Mouse (Mus musculus) limb, embryonic 13.5 days (tissue): ENCODE data around the gene Filip1l. TPM values are rescaled to one million over a fixed set of nuclear protein-coding genes. Genes with fewer than 3 reads are reported as not detected.
"Not testable (repeated sequence)": the region's sequence is repeated elsewhere in the genome, so short reads cannot be mapped to it uniquely, and the experiment has no call there.

Source experiments
- ATAC-seq: fragments of 200-750 bp; cut with Nextera tagmentation; 2 replicates; pipeline ENCODE4 v1.8.0; 2017; ENCODE audit warnings: low read depth, moderate number of reproducible peaks, moderate TSS enrichment; ENCODE audit not compliant: low FRiP score
- H3K27ac ChIP-seq: fragments of 300-500 bp; sonication (generic); 2 replicates; pipeline ENCODE4 v1.5.1; 2015; ENCODE audit warnings: inconsistent platforms, mild to moderate bottlenecking, moderate library complexity
- H3K27me3 ChIP-seq: fragments of 300-500 bp; sonication (generic); 2 replicates; pipeline ENCODE4 v1.6.1; 2015; ENCODE audit warnings: mild to moderate bottlenecking, inconsistent platforms
- H3K36me3 ChIP-seq: fragments of 300-500 bp; sonication (generic); 2 replicates; pipeline ENCODE4 v1.6.1; 2015; ENCODE audit warnings: inconsistent platforms, mild to moderate bottlenecking, moderate library complexity
- H3K4me1 ChIP-seq: fragments of 300-500 bp; sonication (generic); 2 replicates; pipeline ENCODE4 v1.6.1; 2015; ENCODE audit warnings: inconsistent platforms
- H3K4me2 ChIP-seq: fragments of 300-500 bp; sonication (generic); replicated peaks from 2 replicates; pipeline ENCODE4 v1.6.1; 2015; ENCODE audit warnings: inconsistent platforms, mild to moderate bottlenecking, moderate library complexity
- H3K4me3 ChIP-seq: fragments of 300-500 bp; sonication (generic); 2 replicates; pipeline ENCODE4 v1.5.1; 2015; ENCODE audit warnings: moderate library complexity, mild to moderate bottlenecking, inconsistent platforms
- H3K9ac ChIP-seq: fragments of 300-500 bp; sonication (generic); 2 replicates; pipeline ENCODE4 v1.6.1; 2015; ENCODE audit warnings: mild to moderate bottlenecking, inconsistent platforms
- H3K9me3 ChIP-seq: fragments of 300-500 bp; sonication (generic); 2 replicates; pipeline ENCODE4 v1.6.1; 2016; ENCODE audit warnings: inconsistent platforms
- WGBS: fragments of 180-500 bp; shearing (Covaris S2); methylation state at CpG from one replicate; pipeline ENCODE4 v1.1.7; 2015; 5-methylcytosine and 5-hydroxymethylcytosine counted together
- polyA plus RNA-seq: library from polyadenylated mRNA; unstranded; fragments of >200 nt; fragmentation: Nextera tagmentation; extraction: Ambion mirVana; gene quantifications from 2 replicates; pipeline ENCODE4 v1.2.1, GENCODE M21; 2015

Filip1l gene
- polyA plus RNA-seq, 1 experiment from 2014 or later, result 37.3 TPM

DNA sequence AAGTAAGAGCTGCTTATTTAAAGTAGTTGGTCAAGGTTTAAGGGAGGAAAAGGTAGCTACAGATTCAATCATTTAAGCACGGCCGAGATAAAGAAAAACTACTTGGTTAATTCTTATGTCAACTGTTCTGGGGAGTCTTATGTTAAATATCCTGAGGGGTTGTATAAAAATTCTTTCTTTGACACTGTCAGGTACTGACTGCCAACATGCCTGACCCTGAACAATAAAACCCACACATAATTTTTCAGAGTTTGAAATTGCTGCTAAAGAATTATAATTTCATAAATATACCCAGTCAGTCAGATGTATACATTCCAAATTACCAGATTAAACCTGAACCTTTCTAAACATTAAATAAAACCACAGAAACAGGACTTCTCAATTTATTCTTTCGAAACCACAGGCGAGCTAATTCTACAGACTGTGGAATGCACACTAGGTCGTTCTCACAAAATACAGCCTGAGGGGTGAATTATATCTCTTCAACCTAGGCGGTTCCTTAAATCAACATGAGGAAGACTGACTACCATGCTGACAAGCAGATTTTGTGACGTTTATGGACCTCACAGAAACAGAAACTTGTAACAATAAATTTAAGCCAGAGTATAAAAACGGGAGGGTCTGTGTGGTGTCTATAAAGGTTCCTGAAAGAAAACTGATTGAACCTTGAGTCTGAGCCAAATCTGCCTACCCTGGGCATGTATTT, 30.5 kb downstream of the Filip1l start:
- Histone ChIP-seq H3K9ac (no peak overlapping the region), H3K4me3 (no peak overlapping the region), H3K9me3 (no peaks in the 10 kb centered on the region; the same call in 1 of the 2 replicates), H3K4me1 (peaks cover 42% of the 10 kb centered on the region), H3K27me3 (no peaks in the 10 kb centered on the region), H3K36me3 (no peaks in the 10 kb centered on the region), H3K4me2 (no peak overlapping the region), H3K27ac (peak overlapping the region; percentile 40; the same call in 1 of the 2 replicates)
- WGBS, result 26% methylated on average over 8 of the region's 8 CpGs
- ATAC-seq, result peak; percentile 46

DNA sequence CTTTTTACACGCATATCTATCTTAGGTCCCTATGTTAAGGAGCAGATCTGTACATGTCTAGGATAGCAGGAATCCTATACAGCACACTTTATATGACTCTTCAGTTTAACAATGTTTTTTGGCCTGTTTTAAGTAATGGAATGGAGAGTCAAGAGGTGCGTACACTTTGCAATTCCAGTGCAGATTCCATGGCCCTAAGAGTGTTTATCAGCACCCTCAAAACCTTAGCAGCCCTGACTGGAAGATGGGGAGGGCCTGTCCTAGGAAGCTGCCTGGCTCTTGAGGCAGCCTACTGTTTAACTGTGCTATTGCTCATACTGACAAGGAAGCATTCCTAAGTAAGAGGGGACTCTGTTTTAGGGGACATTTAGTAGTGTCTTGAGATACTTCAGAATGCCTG, 31.4 kb downstream of the Filip1l start:
- H3K4me3 ChIP-seq, result no peak overlapping the region
- no peaks in the 10 kb centered on the region for H3K36me3 ChIP-seq
- H3K4me2 ChIP-seq, result no peak overlapping the region
- H3K4me1 ChIP-seq, result peaks cover 33% of the 10 kb centered on the region
- ATAC-seq, result no peak
- no peaks in the 10 kb centered on the region; the same call in 1 of the 2 replicates for H3K9me3 ChIP-seq
- 77% methylated on average over 2 of the region's 2 CpGs for WGBS
- peak overlapping the region; percentile 40; the same call in 1 of the 2 replicates for H3K27ac ChIP-seq
- no peak overlapping the region for H3K9ac ChIP-seq
- no peaks in the 10 kb centered on the region for H3K27me3 ChIP-seq

DNA sequence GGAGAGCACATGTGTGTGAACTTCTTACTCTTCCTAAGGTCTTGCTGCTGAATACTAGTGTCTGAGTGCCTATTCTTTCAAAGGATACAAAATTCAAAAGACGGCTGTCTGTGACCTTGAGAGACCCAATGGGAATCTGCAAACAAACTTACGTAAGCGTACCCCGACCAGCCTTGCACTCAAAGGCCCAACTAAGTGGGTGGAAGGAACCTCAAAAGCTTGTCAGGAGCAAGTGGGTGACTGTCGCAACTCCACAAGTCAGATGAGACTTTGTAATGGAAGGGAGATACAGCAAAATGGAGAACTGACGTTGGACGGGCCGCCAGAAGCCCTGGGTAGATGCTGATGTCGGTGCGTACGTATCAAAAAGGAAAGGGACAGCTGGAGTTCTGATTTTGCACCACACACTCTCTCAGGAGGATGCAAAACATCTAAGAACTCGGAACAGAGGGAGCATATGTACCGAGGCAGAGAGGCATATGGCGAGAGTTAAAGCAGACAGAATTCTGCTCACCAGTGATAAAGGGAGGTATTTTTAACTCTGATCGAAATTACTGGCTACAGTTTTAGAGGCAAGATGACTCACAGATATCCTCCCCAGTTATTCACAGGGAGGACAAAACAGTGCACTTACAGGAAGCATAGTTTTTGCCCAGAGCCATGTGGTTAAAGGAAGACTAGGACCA, 36.8 kb downstream of the Filip1l start:
- no peak overlapping the region for H3K4me3 ChIP-seq
- 86% methylated on average over 15 of the region's 15 CpGs for WGBS
- no peaks in the 10 kb centered on the region for H3K36me3 ChIP-seq
- H3K27me3 ChIP-seq, result no peaks in the 10 kb centered on the region
- H3K4me2 ChIP-seq, result no peak overlapping the region
- no peaks in the 10 kb centered on the region for H3K9me3 ChIP-seq
- ATAC-seq, result no peak
- no peak overlapping the region; the same call in 1 of the 2 replicates for H3K27ac ChIP-seq
- peaks cover 19% of the 10 kb centered on the region for H3K4me1 ChIP-seq
- no peak overlapping the region for H3K9ac ChIP-seq

DNA sequence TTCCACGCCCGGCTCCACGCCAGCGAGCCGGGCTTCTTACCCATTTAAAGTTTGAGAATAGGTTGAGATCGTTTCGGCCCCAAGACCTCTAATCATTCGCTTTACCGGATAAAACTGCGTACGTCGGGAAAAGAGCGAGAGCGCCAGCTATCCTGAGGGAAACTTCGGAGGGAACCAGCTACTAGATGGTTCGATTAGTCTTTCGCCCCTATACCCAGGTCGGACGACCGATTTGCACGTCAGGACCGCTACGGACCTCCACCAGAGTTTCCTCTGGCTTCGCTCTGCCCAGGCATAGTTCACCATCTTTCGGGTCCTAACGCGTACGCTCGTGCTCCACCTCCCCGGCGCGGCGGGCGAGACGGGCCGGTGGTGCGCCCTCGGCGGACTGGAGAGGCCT, 38.3 kb downstream of the Filip1l start:
- H3K9ac ChIP-seq, H3K27ac ChIP-seq, H3K36me3 ChIP-seq, H3K4me2 ChIP-seq, H3K4me3 ChIP-seq, ATAC-seq, H3K9me3 ChIP-seq, H3K27me3 ChIP-seq: not testable (repeated sequence)
- WGBS, result 29% methylated on average over 28 of the region's 39 CpGs
- H3K4me1 ChIP-seq, result peaks cover 19% of the 10 kb centered on the region

DNA sequence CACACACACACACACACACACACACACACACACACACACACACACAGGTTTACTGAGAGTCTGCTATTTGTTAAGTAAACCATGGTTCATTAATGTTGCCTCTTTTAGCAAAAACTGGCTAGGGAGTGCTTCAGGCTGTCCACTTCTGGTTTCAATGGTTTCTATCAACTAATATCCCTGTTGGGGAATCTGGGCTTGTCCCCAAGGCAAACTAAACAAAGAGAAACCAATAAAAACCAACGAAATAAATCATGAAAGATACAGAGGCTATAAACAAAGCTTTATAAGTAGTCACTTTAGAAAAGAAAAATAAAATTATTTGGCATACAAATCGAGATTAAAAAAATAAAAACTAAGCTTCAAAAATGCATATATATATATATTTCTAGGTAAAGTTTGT, 39.6 kb downstream of the Filip1l start:
- no peak overlapping the region; the same call in 1 of the 2 replicates for H3K27ac ChIP-seq
- no peak overlapping the region for H3K4me2 ChIP-seq
- ATAC-seq, result no peak
- H3K4me1 ChIP-seq, result peaks cover 24% of the 10 kb centered on the region
- no peaks in the 10 kb centered on the region for H3K9me3 ChIP-seq
- no peaks in the 10 kb centered on the region for H3K27me3 ChIP-seq
- H3K9ac ChIP-seq, result no peak overlapping the region
- H3K4me3 ChIP-seq, result no peak overlapping the region
- no peaks in the 10 kb centered on the region for H3K36me3 ChIP-seq
- WGBS, result 40% methylated on average over 2 of the region's 2 CpGs

DNA sequence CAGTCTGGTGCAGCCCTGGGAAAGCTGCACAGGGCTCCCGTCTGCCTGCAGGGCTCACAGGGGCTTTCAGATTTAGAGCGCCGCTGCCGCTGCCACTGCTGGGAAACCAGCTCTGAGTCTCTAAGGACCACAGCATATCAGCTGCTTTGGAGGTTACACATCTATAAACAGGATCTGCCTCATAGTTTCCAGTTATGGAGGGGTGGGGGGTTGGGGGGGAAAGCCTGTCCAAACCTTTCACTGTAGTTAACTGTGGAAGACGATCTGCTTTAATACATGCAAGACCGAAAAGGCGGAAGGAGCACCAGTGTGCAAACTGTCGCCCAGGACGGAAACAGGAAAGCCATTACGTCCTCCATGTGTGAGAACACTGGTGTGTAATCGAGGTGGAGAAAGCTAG, 40.3 kb downstream of the Filip1l start:
- peak overlapping the region; percentile 74 for H3K27ac ChIP-seq

DNA sequence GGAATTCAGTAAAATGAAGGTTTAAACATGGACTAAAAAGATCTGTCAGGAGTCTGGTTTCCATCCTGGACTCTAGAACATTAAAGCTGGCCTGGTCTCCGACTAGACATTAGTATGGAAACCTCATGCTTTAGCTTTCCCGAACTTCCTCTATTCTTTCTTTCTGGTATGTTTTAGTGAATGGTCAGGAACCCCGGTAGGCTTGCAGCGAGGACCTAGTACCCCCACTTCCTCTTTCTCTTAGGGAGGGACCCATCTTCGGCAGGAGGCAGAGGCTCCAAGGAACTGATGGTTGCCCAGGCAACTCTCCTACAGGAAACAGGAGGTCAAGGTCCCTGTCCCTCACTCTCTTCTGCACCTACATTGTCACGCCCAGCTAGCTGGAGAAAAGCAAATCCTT, 43.4 kb downstream of the Filip1l start:
- H3K4me3 ChIP-seq, result no peak overlapping the region
- no peak for ATAC-seq
- H3K36me3 ChIP-seq, result no peaks in the 10 kb centered on the region
- 78% methylated on average over 6 of the region's 6 CpGs for WGBS
- H3K4me1 ChIP-seq, result peaks cover 62% of the 10 kb centered on the region
- H3K4me2 ChIP-seq, result no peak overlapping the region
- no peaks in the 10 kb centered on the region for H3K27me3 ChIP-seq
- H3K27ac ChIP-seq, result no peak overlapping the region
- H3K9me3 ChIP-seq, result no peaks in the 10 kb centered on the region
- no peak overlapping the region for H3K9ac ChIP-seq

More for the DNA sequence above, 40.3 kb downstream of the Filip1l start:
- Histone ChIP-seq H3K4me1 (peaks cover 31% of the 10 kb centered on the region), H3K9me3 (no peaks in the 10 kb centered on the region), H3K4me3 (peak overlapping the region; percentile 10), H3K4me2 (peak overlapping the region; percentile 51), H3K27me3 (no peaks in the 10 kb centered on the region), H3K9ac (no peak overlapping the region), H3K36me3 (no peaks in the 10 kb centered on the region)
- WGBS, result 26% methylated on average over 11 of the region's 11 CpGs
- ATAC-seq, result no peak

DNA sequence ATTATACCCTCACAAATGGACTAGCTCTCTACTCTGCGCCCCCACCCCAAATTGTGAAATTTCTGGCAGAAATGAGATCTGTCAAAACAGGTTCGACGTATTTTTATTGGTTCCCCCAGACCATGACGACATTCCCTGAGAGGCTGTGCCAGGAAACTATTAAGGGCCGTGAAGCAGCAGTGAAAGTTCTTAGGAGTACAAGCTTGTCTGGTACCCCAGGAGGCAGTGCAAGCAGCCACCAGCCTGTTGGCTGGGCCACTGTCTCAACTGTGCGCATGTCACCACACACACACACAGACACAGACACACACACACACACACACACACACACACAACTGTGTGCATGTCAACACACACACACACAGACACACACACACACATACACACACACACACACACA, 45.0 kb downstream of the Filip1l start:
- peak overlapping the region; percentile 69 for H3K27ac ChIP-seq

DNA sequence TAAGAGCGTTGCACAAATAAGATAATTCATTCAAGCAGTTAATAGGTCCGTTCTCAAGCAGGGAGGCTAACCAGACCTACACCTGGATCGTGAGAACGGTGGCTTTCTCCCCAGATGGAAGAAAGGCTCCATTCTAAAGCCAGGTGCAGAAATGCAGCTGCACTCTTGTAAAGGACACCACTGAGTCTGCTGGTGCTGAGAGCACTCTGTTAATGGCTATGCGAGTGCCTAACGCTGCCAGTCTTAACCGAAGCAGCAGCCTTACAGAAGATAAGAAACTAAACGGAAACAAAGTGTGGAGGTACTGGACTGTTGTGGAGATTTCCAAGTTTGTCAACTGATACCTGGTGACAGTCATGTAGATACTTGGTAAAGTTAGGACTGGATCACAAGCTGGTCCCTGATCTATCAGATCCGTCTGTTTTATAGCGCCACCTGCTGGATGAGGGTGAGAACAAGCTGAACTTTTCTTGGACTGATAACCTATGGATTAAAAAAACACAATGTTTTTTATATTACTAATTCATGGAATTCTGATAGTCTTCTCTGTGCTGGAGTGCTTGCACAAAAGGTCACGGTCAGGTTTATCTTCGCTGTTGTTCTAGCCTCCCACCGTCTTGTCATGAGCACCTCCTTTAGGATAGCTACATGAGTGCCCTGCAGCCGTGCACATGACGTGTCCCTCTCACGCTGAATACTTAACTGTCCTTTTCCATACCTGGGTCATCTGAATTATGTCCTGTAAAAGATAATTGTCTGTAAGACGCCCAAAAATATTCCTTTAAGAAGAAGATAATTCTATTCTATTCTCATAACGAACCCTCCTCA, 45.7 kb downstream of the Filip1l start:
- peak overlapping the region; percentile 37 for H3K4me2 ChIP-seq
- WGBS, result 42% methylated on average over 18 of the region's 18 CpGs

More for the DNA sequence above, 45.0 kb downstream of the Filip1l start:
- 19% methylated on average over 6 of the region's 6 CpGs for WGBS
- H3K9me3 ChIP-seq, result no peaks in the 10 kb centered on the region
- H3K4me3 ChIP-seq, result no peak overlapping the region
- peaks cover 73% of the 10 kb centered on the region for H3K4me1 ChIP-seq
- no peaks in the 10 kb centered on the region for H3K36me3 ChIP-seq
- ATAC-seq, result peak; percentile 81
- no peaks in the 10 kb centered on the region for H3K27me3 ChIP-seq
- no peak overlapping the region for H3K9ac ChIP-seq
- peak overlapping the region; percentile 37 for H3K4me2 ChIP-seq

DNA sequence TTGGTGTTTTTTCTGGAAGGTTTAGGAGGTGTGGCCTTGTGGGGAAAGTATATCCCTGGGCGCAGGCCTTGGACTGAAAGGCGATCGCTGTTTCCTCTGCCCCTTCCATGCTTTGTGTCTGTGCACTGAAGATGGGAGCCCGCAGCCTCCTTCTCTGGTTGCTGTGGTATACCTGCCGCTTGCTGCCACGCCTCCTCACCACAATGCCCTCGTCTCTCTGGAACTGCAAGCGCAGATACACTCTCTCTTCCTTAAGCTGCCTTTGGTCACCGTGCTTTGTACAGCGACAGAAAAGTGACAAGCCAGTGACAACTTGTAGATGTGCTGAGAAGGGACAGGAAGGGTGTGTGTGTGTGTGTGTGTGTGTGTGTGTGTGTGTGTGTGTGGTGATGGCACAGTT, 46.7 kb downstream of the Filip1l start:
- Histone ChIP-seq H3K9ac (no peak overlapping the region), H3K27ac (peak overlapping the region; percentile 39; the same call in 1 of the 2 replicates)

More for the DNA sequence above, 45.7 kb downstream of the Filip1l start:
- peak; percentile 78 for ATAC-seq
- Histone ChIP-seq H3K36me3 (no peaks in the 10 kb centered on the region), H3K27me3 (no peaks in the 10 kb centered on the region), H3K4me3 (no peak overlapping the region), H3K27ac (peak overlapping the region; percentile 69), H3K9me3 (no peaks in the 10 kb centered on the region), H3K4me1 (peaks cover 73% of the 10 kb centered on the region), H3K9ac (no peak overlapping the region)

DNA sequence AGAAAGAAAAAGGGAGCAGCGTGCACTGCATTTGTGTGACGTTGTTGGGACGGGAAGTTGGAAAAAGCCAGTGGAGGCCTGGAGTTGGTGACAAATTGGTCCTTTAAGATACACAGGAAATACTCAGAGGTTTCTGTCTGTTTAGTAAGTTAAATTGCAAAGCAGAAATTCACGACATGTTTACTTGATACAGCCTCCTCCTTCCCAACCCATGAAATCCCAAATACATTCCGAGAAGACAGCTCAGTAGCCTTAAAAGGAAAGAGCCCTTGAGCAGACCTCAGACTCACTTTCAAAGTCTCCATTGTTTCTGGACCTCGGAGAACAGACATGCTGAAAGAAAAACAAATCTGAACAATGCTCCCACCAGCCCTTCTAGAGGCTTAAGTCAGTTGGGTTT, 48.8 kb downstream of the Filip1l start:
- ATAC-seq, result no peak
- Histone ChIP-seq H3K4me3 (no peak overlapping the region), H3K4me1 (peaks cover 76% of the 10 kb centered on the region), H3K9ac (no peak overlapping the region), H3K9me3 (no peaks in the 10 kb centered on the region), H3K27ac (no peak overlapping the region), H3K36me3 (no peaks in the 10 kb centered on the region), H3K4me2 (no peak overlapping the region), H3K27me3 (no peaks in the 10 kb centered on the region)
- 47% methylated on average over 6 of the region's 6 CpGs for WGBS

More for the DNA sequence above, 46.7 kb downstream of the Filip1l start:
- Histone ChIP-seq H3K4me1 (peaks cover 76% of the 10 kb centered on the region), H3K27me3 (no peaks in the 10 kb centered on the region), H3K4me3 (no peak overlapping the region), H3K4me2 (no peak overlapping the region), H3K9me3 (no peaks in the 10 kb centered on the region), H3K36me3 (no peaks in the 10 kb centered on the region)
- ATAC-seq, result no peak
- WGBS, result 77% methylated on average over 10 of the region's 10 CpGs

DNA sequence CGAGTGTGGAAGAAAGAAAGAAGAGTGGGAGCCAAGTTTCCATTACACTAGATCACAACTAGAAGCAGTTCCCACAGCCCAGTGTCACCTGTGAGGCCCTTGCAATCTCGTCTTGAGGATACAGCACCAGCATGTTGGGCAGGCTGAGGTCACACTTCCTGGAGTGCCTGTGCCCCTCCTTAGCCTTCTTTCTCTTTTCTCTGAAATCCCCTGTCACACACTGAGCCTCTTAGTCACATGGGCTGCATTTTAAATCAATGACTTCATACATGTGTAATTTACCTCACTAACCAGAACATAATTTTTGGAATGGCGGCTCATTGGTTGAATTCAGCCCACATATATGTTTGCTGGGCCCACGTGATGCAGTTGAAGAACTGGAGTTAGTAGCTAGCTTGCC, 50.0 kb downstream of the Filip1l start:
- H3K27ac ChIP-seq, result no peak overlapping the region
- no peak overlapping the region for H3K4me3 ChIP-seq
- H3K36me3 ChIP-seq, result no peaks in the 10 kb centered on the region
- H3K27me3 ChIP-seq, result no peaks in the 10 kb centered on the region
- H3K9ac ChIP-seq, result no peak overlapping the region
- peaks cover 64% of the 10 kb centered on the region for H3K4me1 ChIP-seq
- WGBS, result 76% methylated on average over 4 of the region's 4 CpGs
- no peak for ATAC-seq
- no peak overlapping the region for H3K4me2 ChIP-seq
- H3K9me3 ChIP-seq, result no peaks in the 10 kb centered on the region
